In the genomic region with DNA sequence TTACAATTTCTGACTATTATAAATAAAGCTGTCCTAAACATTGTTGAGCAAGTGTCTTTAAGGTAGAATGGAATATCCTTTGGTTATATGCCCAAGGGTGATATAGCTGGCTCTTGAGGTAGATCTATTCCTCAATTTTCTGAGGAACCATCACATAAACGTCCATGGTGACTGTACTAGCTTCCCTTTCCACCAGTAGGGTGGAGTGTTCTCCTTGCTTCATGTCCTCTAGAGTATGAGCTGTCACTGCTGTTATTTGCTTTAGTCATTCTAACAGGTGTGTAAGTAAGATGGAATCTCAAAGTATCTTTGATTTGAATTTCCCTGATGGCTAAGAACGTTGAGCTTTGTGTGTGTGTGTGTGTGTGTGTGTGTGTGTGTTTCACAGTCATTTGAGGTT, we compare ENCODE assay signal across 14 mouse cellular contexts.
"Had no signal": no experiment of that assay in that cellular context is flagged by ENCODE, and none has a peak within 500 bp of the region (broad histone marks: within the 10 kb centered on the region; RNA-seq: fewer than 3 reads in every experiment).

No protein-coding gene starts in this region.

- H3K4me1 ChIP-seq: kidney, embryonic 15.5 days; limb, embryonic 10.5 days; liver, embryonic 12.5 days; lung, embryonic 15.5 days; neural tube, embryonic 12.5 days; stomach, embryonic 15.5 days had no signal

- H3K9me3 ChIP-seq: kidney, embryonic 15.5 days; limb, embryonic 10.5 days; liver, embryonic 12.5 days; neural tube, embryonic 12.5 days; stomach, embryonic 15.5 days had no signal

- H3K4me2 ChIP-seq: kidney, embryonic 15.5 days; liver, embryonic 12.5 days; lung, embryonic 15.5 days; neural tube, embryonic 12.5 days; stomach, embryonic 15.5 days had no signal

- H3K9ac ChIP-seq: kidney, embryonic 15.5 days; liver, embryonic 12.5 days; lung, embryonic 15.5 days; neural tube, embryonic 12.5 days; stomach, embryonic 15.5 days had no signal

- ATAC-seq: liver, embryonic 12.5 days had no signal

- DNase-seq: kidney, adult 18-20 months; kidney, postnatal 14 days; lung, postnatal 14 days; midbrain, embryonic 14.5 days; retina, postnatal 1 day; right cerebral cortex, postnatal 14 days; thymus, postnatal 36 days had no signal

- H3K27me3 ChIP-seq: kidney, embryonic 15.5 days; liver, embryonic 12.5 days; lung, embryonic 15.5 days; neural tube, embryonic 12.5 days; stomach, embryonic 15.5 days had no signal

- H3K36me3 ChIP-seq: kidney, embryonic 15.5 days; limb, embryonic 10.5 days; liver, embryonic 12.5 days; lung, embryonic 15.5 days; neural tube, embryonic 12.5 days; stomach, embryonic 15.5 days had no signal

- H3K4me3 ChIP-seq: kidney, embryonic 15.5 days; limb, embryonic 10.5 days; liver, embryonic 12.5 days; lung, embryonic 15.5 days; neural tube, embryonic 12.5 days; stomach, embryonic 15.5 days had no signal

- H3K27ac ChIP-seq: kidney, embryonic 15.5 days; limb, embryonic 10.5 days; liver, embryonic 12.5 days; lung, embryonic 15.5 days; macrophage; neural tube, embryonic 12.5 days; stomach, embryonic 15.5 days had no signal
